Mouse (Mus musculus): Measurements from ENCODE around the gene Pnldc1. TPM values are rescaled to one million over a fixed set of nuclear protein-coding genes. Genes with fewer than 3 reads are reported as not detected.

Gene Pnldc1
- total and polyA plus RNA-seq, 2 experiments from 2014 or later, result 0.94 to 1.8 TPM

DNA sequence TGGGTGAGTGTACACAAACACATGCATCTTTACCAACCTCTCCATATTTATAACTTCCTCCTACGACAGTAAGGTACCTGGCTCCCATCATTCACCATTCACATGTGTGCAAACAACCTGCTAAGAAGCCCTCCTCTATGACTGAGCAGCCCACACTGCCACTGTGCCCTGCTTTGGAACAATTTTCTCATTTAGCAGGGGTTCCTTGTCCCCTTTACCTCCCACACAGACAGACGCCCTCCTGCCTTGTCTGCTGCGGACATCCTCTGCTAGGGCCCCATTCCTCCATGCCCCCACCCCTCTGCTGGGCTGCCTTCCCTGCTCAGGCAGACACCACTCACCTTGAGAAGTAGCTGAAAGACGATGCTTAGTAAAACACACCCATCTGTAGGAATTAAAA, 62.3 kb downstream of the Pnldc1 start:
- no peak overlapping the region for H3K4me2 ChIP-seq (ENCODE audit: low read depth, low read length)
- 67% methylated on average over 4 of the region's 4 CpGs for WGBS
- no peak for TF ChIP-seq CTCF (IDR thresholded peaks at IDR 0.05; ENCODE audit: low read depth)

DNA sequence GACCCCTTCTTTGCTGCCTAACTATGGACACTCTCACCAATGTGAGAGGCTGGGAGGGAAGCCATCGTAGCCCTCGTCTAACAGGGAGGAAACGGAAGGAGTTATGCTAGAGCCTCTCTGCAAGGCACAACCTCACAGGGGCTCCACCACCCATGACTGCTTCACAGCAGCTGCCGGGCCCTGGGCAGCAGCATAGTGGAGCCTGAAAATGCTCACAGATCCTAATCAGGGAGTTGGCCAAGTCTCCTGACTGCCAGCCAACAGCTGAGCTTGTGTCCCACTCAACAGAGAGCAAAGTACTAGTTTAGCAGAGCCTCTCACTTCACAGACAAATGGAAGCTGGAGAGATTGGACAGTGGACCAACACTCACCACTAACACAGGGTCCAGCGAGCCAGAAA, 63.6 kb downstream of the Pnldc1 start:
- H3K9ac ChIP-seq (replicated peaks; ENCODE audit: low read length), result no peak overlapping the region

More for the DNA sequence above, 62.3 kb downstream of the Pnldc1 start:
- Histone ChIP-seq H3K27me3 (ENCODE audit: insufficient read depth, low read length) (no peaks in the 10 kb centered on the region), H3K27ac (no peak overlapping the region), H3K36me3 (ENCODE audit: insufficient read depth, low read length) (no peaks in the 10 kb centered on the region), H3K9ac (replicated peaks; ENCODE audit: low read length) (no peak overlapping the region), H3K4me3 (ENCODE audit: low read length) (no peak overlapping the region), H3K4me1 (ENCODE audit: insufficient read depth, low read length) (no peaks in the 10 kb centered on the region), H3K9me3 (ENCODE audit: low read length) (no peaks in the 10 kb centered on the region)
- ATAC-seq (no peak), DNase-seq (ENCODE audit: low spot score) (no peak)

GRCm38 (mm10) chr17:12845862-12846261, 64.2 kb downstream of the Pnldc1 start:
- H3K27ac ChIP-seq, result no peak overlapping the region
- H3K4me2 ChIP-seq (ENCODE audit: low read depth, low read length), result no peak overlapping the region
- TF ChIP-seq CTCF (IDR thresholded peaks at IDR 0.05; ENCODE audit: low read depth), result no peak
- ATAC-seq (0 out of 2 replicates have a peak, but pooled peaks have one; percentile 56), DNase-seq (ENCODE audit: low spot score) (peak; percentile 44)
- H3K36me3 ChIP-seq (ENCODE audit: insufficient read depth, low read length), result no peaks in the 10 kb centered on the region
- no peak overlapping the region for H3K4me3 ChIP-seq (ENCODE audit: low read length)
- 49% methylated on average over 5 of the region's 5 CpGs for WGBS
- H3K27me3 ChIP-seq (ENCODE audit: insufficient read depth, low read length), result no peaks in the 10 kb centered on the region
- H3K4me1 ChIP-seq (ENCODE audit: insufficient read depth, low read length), result no peaks in the 10 kb centered on the region
- no peaks in the 10 kb centered on the region for H3K9me3 ChIP-seq (ENCODE audit: low read length)
- no peak overlapping the region for H3K9ac ChIP-seq (replicated peaks; ENCODE audit: low read length)

More for the DNA sequence above, 63.6 kb downstream of the Pnldc1 start:
- no peak for TF ChIP-seq CTCF (IDR thresholded peaks at IDR 0.05; ENCODE audit: low read depth)
- 76% methylated on average over 5 of the region's 5 CpGs for WGBS
- Histone ChIP-seq H3K27ac (no peak overlapping the region), H3K27me3 (ENCODE audit: insufficient read depth, low read length) (no peaks in the 10 kb centered on the region), H3K36me3 (ENCODE audit: insufficient read depth, low read length) (no peaks in the 10 kb centered on the region), H3K4me3 (ENCODE audit: low read length) (no peak overlapping the region), H3K4me1 (ENCODE audit: insufficient read depth, low read length) (no peaks in the 10 kb centered on the region), H3K4me2 (ENCODE audit: low read depth, low read length) (no peak overlapping the region), H3K9me3 (ENCODE audit: low read length) (no peaks in the 10 kb centered on the region)
- ATAC-seq, result 0 out of 2 replicates have a peak, but pooled peaks have one; percentile 24
- peak; percentile 52 for DNase-seq (ENCODE audit: low spot score)

DNA sequence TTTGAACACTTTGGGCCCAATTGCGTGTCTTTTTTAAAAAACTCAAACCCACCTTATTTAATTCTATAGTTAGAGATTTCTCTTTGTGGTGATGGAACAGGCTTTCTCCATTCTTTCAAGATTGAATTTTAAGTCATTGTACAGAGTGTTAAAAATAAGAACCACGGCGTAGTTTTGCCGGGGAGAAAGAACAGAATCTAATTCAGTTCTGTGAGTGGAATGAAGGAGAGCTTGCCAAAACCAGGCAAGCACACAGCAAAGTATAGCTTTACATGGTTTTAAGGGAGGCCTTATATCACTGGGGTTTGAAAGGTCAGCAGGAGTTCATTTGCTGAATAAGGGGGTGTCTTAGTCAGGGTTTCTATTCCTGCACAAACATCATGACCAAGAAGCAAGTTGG, 65.5 kb downstream of the Pnldc1 start:
- Histone ChIP-seq H3K4me2 (ENCODE audit: low read depth, low read length) (no peak overlapping the region), H3K27me3 (ENCODE audit: insufficient read depth, low read length) (no peaks in the 10 kb centered on the region), H3K9me3 (ENCODE audit: low read length) (no peaks in the 10 kb centered on the region), H3K4me3 (ENCODE audit: low read length) (no peak overlapping the region), H3K27ac (no peak overlapping the region), H3K4me1 (ENCODE audit: insufficient read depth, low read length) (peaks cover 2% of the 10 kb centered on the region; the same call in 1 of the 2 replicates), H3K9ac (replicated peaks; ENCODE audit: low read length) (no peak overlapping the region), H3K36me3 (ENCODE audit: insufficient read depth, low read length) (no peaks in the 10 kb centered on the region)
- TF ChIP-seq CTCF (IDR thresholded peaks at IDR 0.05; ENCODE audit: low read depth), result no peak
- WGBS, result 91% methylated on average over 4 of the region's 4 CpGs
- DNase-seq (ENCODE audit: low spot score) (no peak), ATAC-seq (no peak)

- Histone ChIP-seq H3K4me1 (ENCODE audit: insufficient read depth, low read length) (peaks cover 3% of the 10 kb centered on the region; the same call in 1 of the 2 replicates), H3K27me3 (ENCODE audit: insufficient read depth, low read length) (no peaks in the 10 kb centered on the region), H3K4me3 (ENCODE audit: low read length) (no peak overlapping the region), H3K9ac (replicated peaks; ENCODE audit: low read length) (no peak overlapping the region), H3K36me3 (ENCODE audit: insufficient read depth, low read length) (no peaks in the 10 kb centered on the region), H3K9me3 (ENCODE audit: low read length) (no peaks in the 10 kb centered on the region), H3K4me2 (ENCODE audit: low read depth, low read length) (no peak overlapping the region), H3K27ac (no peak overlapping the region)
- DNase-seq (ENCODE audit: low spot score), result no peak
- no peak for ATAC-seq
- TF ChIP-seq CTCF (IDR thresholded peaks at IDR 0.05; ENCODE audit: low read depth), result no peak
- WGBS, result 88% methylated on average over 6 of the region's 6 CpGs
Observed at GRCm38 (mm10) chr17:12843826-12844225, 66.2 kb downstream of the Pnldc1 start.

GRCm38 (mm10) chr17:12839475-12840267, 70.4 kb downstream of the Pnldc1 start:
- Histone ChIP-seq H3K4me2 (ENCODE audit: low read depth, low read length) (no peak overlapping the region), H3K4me1 (ENCODE audit: insufficient read depth, low read length) (peaks cover 3% of the 10 kb centered on the region; the same call in 1 of the 2 replicates), H3K9ac (replicated peaks; ENCODE audit: low read length) (no peak overlapping the region), H3K27ac (no peak overlapping the region), H3K4me3 (ENCODE audit: low read length) (no peak overlapping the region), H3K36me3 (ENCODE audit: insufficient read depth, low read length) (no peaks in the 10 kb centered on the region), H3K9me3 (ENCODE audit: low read length) (no peaks in the 10 kb centered on the region), H3K27me3 (ENCODE audit: insufficient read depth, low read length) (no peaks in the 10 kb centered on the region)
- DNase-seq (ENCODE audit: low spot score), result no peak
- no peak for ATAC-seq
- TF ChIP-seq CTCF (IDR thresholded peaks at IDR 0.05; ENCODE audit: low read depth), result no peak
- WGBS, result 66% methylated on average over 10 of the region's 10 CpGs

Small RNAs within 50 kb of the gene (microRNA-seq; reads per million reads assigned to microRNA genes)
- 0 reads per million in 2 experiments for gene Gm24085

Other genes with a start within 250 kb of the Pnldc1 start
- 0.10 TPM in 1 of 2 replicates, not detected in the other for gene Slc22a1, start 234.4 kb downstream of the Pnldc1 start, total RNA-seq (2014; rRNA removed)
- gene Slc22a1, start 234.4 kb downstream of the Pnldc1 start, polyA plus RNA-seq (2015; fragmentation: Nextera tagmentation; extraction: Ambion mirVana), result 0.19 and 0.26 TPM in 2 replicates
- 30.7 and 30.9 TPM in 2 replicates for gene Igf2r, start 140.6 kb downstream of the Pnldc1 start, total RNA-seq (2014; rRNA removed)
- gene Igf2r, start 140.6 kb downstream of the Pnldc1 start, polyA plus RNA-seq (2015; fragmentation: Nextera tagmentation; extraction: Ambion mirVana), result 4.2 and 4.7 TPM in 2 replicates
- 0.10 TPM in 1 of 2 replicates, not detected in the other for gene Mas1, start 42.1 kb downstream of the Pnldc1 start, total RNA-seq (2014; rRNA removed)
- 0.19 and 0.32 TPM in 2 replicates for gene Mas1, start 42.1 kb downstream of the Pnldc1 start, polyA plus RNA-seq (2015; fragmentation: Nextera tagmentation; extraction: Ambion mirVana)
- gene Mrgprh, start 34.2 kb downstream of the Pnldc1 start, total RNA-seq (2014; rRNA removed), result not detected in 2 replicates
- gene Mrgprh, start 34.2 kb downstream of the Pnldc1 start, polyA plus RNA-seq (2015; fragmentation: Nextera tagmentation; extraction: Ambion mirVana), result not detected in 2 replicates
- gene Tcp1, start 5.5 kb upstream of the Pnldc1 start, total RNA-seq (2014; rRNA removed), result 310 and 510 TPM in 2 replicates
- gene Tcp1, start 5.5 kb upstream of the Pnldc1 start, polyA plus RNA-seq (2015; fragmentation: Nextera tagmentation; extraction: Ambion mirVana), result 350 TPM in 2 replicates
- 34.1 and 46.9 TPM in 2 replicates for gene Mrpl18, start 6.1 kb upstream of the Pnldc1 start, total RNA-seq (2014; rRNA removed)
- gene Mrpl18, start 6.1 kb upstream of the Pnldc1 start, polyA plus RNA-seq (2015; fragmentation: Nextera tagmentation; extraction: Ambion mirVana), result 116 and 123 TPM in 2 replicates
- gene Acat3, start 30.4 kb upstream of the Pnldc1 start, total RNA-seq (2014; rRNA removed), result 0.36 and 0.94 TPM in 2 replicates
- gene Acat3, start 30.4 kb upstream of the Pnldc1 start, polyA plus RNA-seq (2015; fragmentation: Nextera tagmentation; extraction: Ambion mirVana), result 0.75 and 0.91 TPM in 2 replicates
- 155 and 161 TPM in 2 replicates for gene Acat2, start 50.5 kb upstream of the Pnldc1 start, total RNA-seq (2014; rRNA removed)
- gene Acat2, start 50.5 kb upstream of the Pnldc1 start, polyA plus RNA-seq (2015; fragmentation: Nextera tagmentation; extraction: Ambion mirVana), result 212 and 215 TPM in 2 replicates
- gene Wtap, start 83.9 kb upstream of the Pnldc1 start, total RNA-seq (2014; rRNA removed), result 48.9 and 54.2 TPM in 2 replicates
- gene Wtap, start 83.9 kb upstream of the Pnldc1 start, polyA plus RNA-seq (2015; fragmentation: Nextera tagmentation; extraction: Ambion mirVana), result 123 and 126 TPM in 2 replicates
- gene Sod2, start 96.6 kb upstream of the Pnldc1 start, total RNA-seq (2014; rRNA removed), result 229 and 295 TPM in 2 replicates
- gene Sod2, start 96.6 kb upstream of the Pnldc1 start, polyA plus RNA-seq (2015; fragmentation: Nextera tagmentation; extraction: Ambion mirVana), result 149 and 155 TPM in 2 replicates
- 0.73 TPM in 1 of 2 replicates, not detected in the other for gene Gpr31b, start 142.1 kb upstream of the Pnldc1 start, total RNA-seq (2014; rRNA removed)
- gene Gpr31b, start 142.1 kb upstream of the Pnldc1 start, polyA plus RNA-seq (2015; fragmentation: Nextera tagmentation; extraction: Ambion mirVana), result not detected in 2 replicates
- 0.18 TPM in 1 of 2 replicates, not detected in the other for gene Tcp10b, start 150.9 kb upstream of the Pnldc1 start, total RNA-seq (2014; rRNA removed)
- 0.28 and 0.31 TPM in 2 replicates for gene Tcp10b, start 150.9 kb upstream of the Pnldc1 start, polyA plus RNA-seq (2015; fragmentation: Nextera tagmentation; extraction: Ambion mirVana)
- gene Unc93a, start 221.6 kb upstream of the Pnldc1 start, total RNA-seq (2014; rRNA removed), result not detected in 2 replicates
- gene Unc93a, start 221.6 kb upstream of the Pnldc1 start, polyA plus RNA-seq (2015; fragmentation: Nextera tagmentation; extraction: Ambion mirVana), result 0.08 TPM in 1 of 2 replicates, not detected in the other